Mouse (Mus musculus) heart, embryonic 12.5 days (tissue): ENCODE results near the gene Otop1. TPM values are rescaled to one million over a fixed set of nuclear protein-coding genes. Genes with fewer than 3 reads are reported as not detected.
A peak's percentile ranks its signal among the peaks of the same experiment; 100 is the strongest.

Source experiments
- ATAC-seq: fragments of 200-750 bp; cut with Nextera tagmentation; 2 replicates; pipeline ENCODE4 v1.8.0; 2017; ENCODE audit warnings: moderate TSS enrichment, moderate library complexity; ENCODE audit not compliant: insufficient number of reproducible peaks, low FRiP score
- H3K27ac ChIP-seq: fragments of 300-500 bp; sonication (generic); 2 replicates; pipeline ENCODE4 v1.5.1; 2016; ENCODE audit warnings: mild to moderate bottlenecking, moderate library complexity; ENCODE audit not compliant: poor library complexity, severe bottlenecking
- H3K27me3 ChIP-seq: fragments of 300-500 bp; sonication (generic); replicated peaks from 2 replicates; pipeline ENCODE4 v1.6.1; 2016; ENCODE audit warnings: mild to moderate bottlenecking, moderate library complexity
- H3K36me3 ChIP-seq: fragments of 300-500 bp; sonication (generic); 2 replicates; pipeline ENCODE4 v1.6.1; 2016; ENCODE audit warnings: mild to moderate bottlenecking, moderate library complexity
- H3K4me1 ChIP-seq: fragments of 300-500 bp; sonication (generic); replicated peaks from 2 replicates; pipeline ENCODE4 v1.6.1; 2016; ENCODE audit warnings: mild to moderate bottlenecking
- H3K4me2 ChIP-seq: fragments of 300-500 bp; sonication (generic); 2 replicates; pipeline ENCODE4 v1.6.1; 2016; ENCODE audit warnings: mild to moderate bottlenecking, moderate library complexity
- H3K4me3 ChIP-seq: fragments of 300-500 bp; sonication (generic); 2 replicates; pipeline ENCODE4 v1.5.1; 2016; ENCODE audit warnings: mild to moderate bottlenecking
- H3K9ac ChIP-seq: fragments of 300-500 bp; sonication (generic); 2 replicates; pipeline ENCODE4 v1.6.1; 2016; ENCODE audit warnings: mild to moderate bottlenecking, moderate library complexity
- H3K9me3 ChIP-seq: fragments of 300-500 bp; sonication (generic); replicated peaks from 2 replicates; pipeline ENCODE4 v1.6.1; 2016; ENCODE audit warnings: mild to moderate bottlenecking, moderate library complexity
- WGBS: fragments of 180-500 bp; shearing (Covaris S2); methylation state at CpG from one replicate; pipeline ENCODE4 v1.1.7; 2016; 5-methylcytosine and 5-hydroxymethylcytosine counted together
- polyA plus RNA-seq: library from polyadenylated mRNA; unstranded; fragments of >200 nt; fragmentation: Nextera tagmentation; extraction: Ambion mirVana; gene quantifications from 2 replicates; pipeline ENCODE4 v1.2.1, GENCODE M21; 2016

Gene Otop1
- polyA plus RNA-seq, 1 experiment from 2014 or later = not detected

- peaks cover 23% of the 10 kb centered on the region for H3K36me3 ChIP-seq
- no peak; the same call in 1 of the 2 replicates for ATAC-seq
- H3K4me1 ChIP-seq = peaks cover 5% of the 10 kb centered on the region; the same call in 1 of the 2 replicates
- H3K9ac ChIP-seq = peak overlapping the region; percentile 83
- H3K9me3 ChIP-seq = no peaks in the 10 kb centered on the region
- peak overlapping the region; percentile 84 for H3K4me3 ChIP-seq
- H3K4me2 ChIP-seq = peak overlapping the region; percentile 88
- WGBS = 42% methylated on average over 9 of the region's 9 CpGs
- H3K27ac ChIP-seq = peak overlapping the region; percentile 85
- no peaks in the 10 kb centered on the region for H3K27me3 ChIP-seq
Observed at GRCm38 (mm10) chr5:38259455-38260106, 16.2 kb upstream of the Otop1 start.

- H3K4me3 ChIP-seq = peak within 1 kb of the TSS; percentile 84
- H3K4me1 ChIP-seq = peaks cover 5% of the 10 kb centered on the region; the same call in 1 of the 2 replicates
- H3K4me2 ChIP-seq = peak within 1 kb of the TSS; percentile 88
- peak; percentile 44; the same call in 1 of the 2 replicates for ATAC-seq
- H3K27ac ChIP-seq = peak within 1 kb of the TSS; percentile 85
- H3K27me3 ChIP-seq = no peaks in the 10 kb centered on the region
- no peaks in the 10 kb centered on the region for H3K9me3 ChIP-seq
- peaks cover 29% of the 10 kb centered on the region for H3K36me3 ChIP-seq
- under 1% methylated on average over 40 of the region's 40 CpGs for WGBS
- peak within 1 kb of the TSS; percentile 83 for H3K9ac ChIP-seq
Observed at GRCm38 (mm10) chr5:38260107-38260682, 15.6 kb upstream of the Otop1 start, which contains the start of gene Tmem128. Gene Tmem128 (plus strand): TSS chr5:38260185.

DNA sequence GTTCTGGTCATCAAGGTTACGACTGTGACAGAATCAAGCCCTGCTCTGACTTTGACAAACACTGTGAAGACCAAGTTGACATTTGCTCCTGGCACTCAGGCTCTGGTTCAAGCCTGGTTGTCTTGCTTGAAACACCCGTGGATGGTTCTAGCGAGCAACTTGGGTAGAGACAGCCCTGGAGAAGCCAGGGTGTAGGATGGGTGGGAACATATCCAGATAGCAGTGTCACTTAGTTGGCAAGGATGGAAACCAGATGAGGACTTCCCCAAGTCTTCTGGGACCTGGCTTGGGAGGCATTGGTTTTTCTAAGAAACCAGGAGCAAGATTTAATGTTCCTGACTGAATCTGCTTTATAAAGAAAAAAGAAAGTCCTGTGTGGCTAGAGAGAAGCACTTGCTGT is 4.8 kb upstream of the Otop1 start:
- peaks cover 50% of the 10 kb centered on the region for H3K36me3 ChIP-seq
- H3K4me1 ChIP-seq = no peaks in the 10 kb centered on the region
- H3K9ac ChIP-seq = no peak overlapping the region
- no peaks in the 10 kb centered on the region for H3K9me3 ChIP-seq
- no peak overlapping the region for H3K4me2 ChIP-seq
- ATAC-seq = no peak
- H3K27ac ChIP-seq = no peak overlapping the region
- H3K27me3 ChIP-seq = peaks cover 28% of the 10 kb centered on the region
- H3K4me3 ChIP-seq = no peak overlapping the region
- 80% methylated on average over 3 of the region's 3 CpGs for WGBS

- H3K27me3 ChIP-seq = peaks cover 56% of the 10 kb centered on the region
- 79% methylated on average over 4 of the region's 4 CpGs for WGBS
Observed at GRCm38 (mm10) chr5:38273831-38274230, 1.9 kb upstream of the Otop1 start.

DNA sequence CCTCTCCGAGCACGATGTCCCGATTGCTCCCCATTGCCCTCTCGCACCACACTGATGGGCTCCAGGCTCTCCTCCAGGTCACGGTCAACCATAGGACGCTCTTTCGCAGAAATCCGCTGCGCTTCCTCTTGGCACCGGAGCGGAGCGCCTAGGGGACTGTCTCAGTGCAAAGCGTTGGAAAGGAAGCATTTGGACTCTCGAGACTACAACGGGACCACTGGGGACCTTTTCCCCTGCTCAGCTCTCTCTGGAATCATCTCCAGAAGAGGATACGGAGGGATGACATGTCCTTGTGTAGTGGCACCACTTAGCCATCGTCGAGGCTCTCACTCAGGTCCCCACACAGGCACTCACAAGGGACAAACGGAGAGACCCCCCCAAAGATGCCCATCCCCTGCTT is 679 bp downstream of the Otop1 start:
- Histone ChIP-seq H3K27ac (no peak overlapping the region), H3K9ac (no peak overlapping the region), H3K27me3 (peaks cover 81% of the 10 kb centered on the region), H3K9me3 (no peaks in the 10 kb centered on the region), H3K4me2 (peak overlapping the region; percentile 25; the same call in 1 of the 2 replicates), H3K4me1 (peaks cover 21% of the 10 kb centered on the region), H3K4me3 (no peak overlapping the region), H3K36me3 (peaks cover 4% of the 10 kb centered on the region)
- no peak for ATAC-seq
- WGBS = 1% methylated on average over 19 of the region's 19 CpGs

More at GRCm38 (mm10) chr5:38273831-38274230, 1.9 kb upstream of the Otop1 start:
- H3K36me3 ChIP-seq = peaks cover 25% of the 10 kb centered on the region
- H3K4me3 ChIP-seq = no peak overlapping the region
- no peak overlapping the region for H3K4me2 ChIP-seq
- H3K9ac ChIP-seq = no peak overlapping the region
- no peak overlapping the region for H3K27ac ChIP-seq
- ATAC-seq = no peak
- no peaks in the 10 kb centered on the region for H3K9me3 ChIP-seq
- H3K4me1 ChIP-seq = peaks cover 21% of the 10 kb centered on the region

DNA sequence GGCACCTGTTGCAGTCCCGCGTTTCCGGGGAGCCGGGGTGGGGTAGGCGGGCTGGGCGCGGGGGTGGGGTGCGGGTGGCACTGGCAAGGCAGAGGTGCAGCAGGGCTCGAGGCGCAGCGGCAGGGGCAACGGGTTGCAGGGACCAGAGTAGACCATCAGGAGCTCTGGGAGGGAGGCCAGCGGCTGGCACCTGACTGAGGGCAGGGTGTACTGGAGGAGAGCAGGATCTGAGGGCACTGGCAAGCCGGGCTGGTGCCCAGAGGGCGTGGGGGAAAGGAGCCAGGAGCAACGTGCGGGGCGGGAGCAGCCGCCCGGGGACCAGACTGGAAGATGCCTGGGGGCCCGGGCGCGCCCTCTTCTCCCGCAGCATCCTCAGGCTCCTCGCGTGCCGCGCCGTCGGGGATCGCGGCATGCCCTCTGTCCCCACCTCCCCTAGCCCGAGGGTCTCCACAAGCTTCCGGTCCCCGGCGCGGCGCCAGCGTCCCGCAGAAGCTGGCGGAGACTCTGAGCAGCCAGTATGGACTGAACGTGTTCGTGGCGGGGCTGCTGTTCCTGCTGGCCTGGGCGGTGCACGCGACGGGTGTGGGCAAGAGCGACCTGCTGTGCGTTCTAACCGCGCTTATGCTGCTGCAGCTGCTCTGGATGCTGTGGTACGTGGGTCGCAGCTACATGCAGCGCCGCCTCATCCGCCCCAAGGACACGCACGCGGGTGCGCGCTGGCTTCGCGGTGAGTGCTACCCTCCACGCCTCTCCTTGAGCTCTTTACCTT is 1.5 kb downstream of the Otop1 start:
- no peaks in the 10 kb centered on the region for H3K36me3 ChIP-seq
- ATAC-seq = no peak
- no peak overlapping the region for H3K9ac ChIP-seq
- no peak overlapping the region for H3K27ac ChIP-seq
- H3K27me3 ChIP-seq = peaks cover 87% of the 10 kb centered on the region
- 2% methylated on average over 64 of the region's 65 CpGs for WGBS
- peak overlapping the region; percentile 35 for H3K4me3 ChIP-seq
- H3K4me1 ChIP-seq = peaks cover 21% of the 10 kb centered on the region
- no peaks in the 10 kb centered on the region for H3K9me3 ChIP-seq
- H3K4me2 ChIP-seq = peak overlapping the region; percentile 64

DNA sequence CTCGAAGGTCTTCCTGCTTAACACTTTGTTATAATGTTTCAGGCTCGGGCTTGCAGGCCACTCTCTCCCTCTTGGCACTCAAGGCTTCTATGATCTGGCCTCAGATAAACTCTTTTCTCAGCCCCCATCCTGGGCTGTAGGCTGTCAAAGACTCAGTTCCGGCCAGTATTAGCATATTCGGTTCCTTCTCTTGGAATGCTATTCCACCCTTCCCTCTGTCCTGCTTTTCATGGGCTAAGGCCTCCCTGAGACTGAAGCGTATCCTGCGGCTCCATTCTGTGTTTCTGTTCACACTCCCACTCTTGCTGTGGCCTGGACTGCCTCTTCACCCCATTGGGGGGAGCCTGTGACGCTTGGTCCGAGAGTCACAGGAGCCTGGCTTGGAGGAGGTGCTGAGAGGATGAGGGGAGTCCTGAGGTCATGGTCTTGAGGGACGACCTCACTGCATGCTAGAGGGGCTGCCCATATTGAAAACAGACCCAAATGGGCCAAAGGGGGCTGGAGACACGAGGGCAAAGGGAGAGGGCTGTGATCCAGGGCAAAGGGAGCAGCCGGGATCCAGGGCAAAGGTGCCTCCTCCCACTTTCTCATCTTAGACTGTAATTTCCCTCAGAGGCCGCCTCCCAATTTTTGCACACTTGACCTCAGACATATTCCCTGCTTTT is 2.3 kb downstream of the Otop1 start:
- Histone ChIP-seq H3K27me3 (peaks cover 90% of the 10 kb centered on the region), H3K36me3 (no peaks in the 10 kb centered on the region), H3K27ac (no peak overlapping the region), H3K4me1 (peaks cover 21% of the 10 kb centered on the region), H3K4me2 (peak overlapping the region; percentile 64), H3K9me3 (no peaks in the 10 kb centered on the region), H3K9ac (no peak overlapping the region), H3K4me3 (peak overlapping the region; percentile 35)
- no peak for ATAC-seq
- 14% methylated on average over 12 of the region's 12 CpGs for WGBS

DNA sequence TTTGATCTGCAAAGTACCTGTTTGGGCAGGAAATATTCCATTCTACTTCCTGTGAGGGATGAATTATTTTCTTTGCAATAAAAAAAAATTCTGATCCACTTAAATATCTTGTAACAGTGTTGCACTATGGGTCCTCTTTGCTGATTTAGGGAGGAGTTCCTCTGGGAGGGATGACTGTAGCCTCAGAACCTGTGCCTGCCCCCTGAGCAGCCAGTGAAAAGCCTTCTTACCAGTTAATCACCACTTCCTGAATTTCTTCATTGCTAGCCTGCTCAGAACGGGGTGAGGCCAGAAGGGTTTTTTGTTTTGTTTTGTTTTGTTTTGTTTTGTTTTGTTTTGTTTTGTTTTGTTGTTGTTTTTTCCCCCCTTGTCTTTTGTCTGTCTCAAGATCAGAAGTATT is 4.3 kb downstream of the Otop1 start:
- H3K36me3 ChIP-seq = no peaks in the 10 kb centered on the region
- WGBS = 38% methylated on average over 1 of the region's 1 CpGs
- H3K27me3 ChIP-seq = peaks cover 71% of the 10 kb centered on the region
- H3K9ac ChIP-seq = no peak overlapping the region
- no peaks in the 10 kb centered on the region for H3K9me3 ChIP-seq
- no peak overlapping the region for H3K4me3 ChIP-seq
- no peak overlapping the region for H3K27ac ChIP-seq
- H3K4me1 ChIP-seq = peaks cover 21% of the 10 kb centered on the region
- no peak for ATAC-seq
- no peak overlapping the region for H3K4me2 ChIP-seq

- ATAC-seq = no peak
- no peaks in the 10 kb centered on the region for H3K4me1 ChIP-seq
- H3K36me3 ChIP-seq = no peaks in the 10 kb centered on the region
- peaks cover 16% of the 10 kb centered on the region for H3K27me3 ChIP-seq
- no peak overlapping the region for H3K27ac ChIP-seq
- no peak overlapping the region for H3K4me2 ChIP-seq
- 0 out of 2 replicates have a peak, but pooled peaks cover 2% of the 10 kb centered on the region for H3K9me3 ChIP-seq
- H3K4me3 ChIP-seq = no peak overlapping the region
- H3K9ac ChIP-seq = no peak overlapping the region
- 63% methylated on average over 9 of the region's 9 CpGs for WGBS
Observed at GRCm38 (mm10) chr5:38285724-38286123, 10.0 kb downstream of the Otop1 start.

GRCm38 (mm10) chr5:38288476-38288875 is 12.7 kb downstream of the Otop1 start:
- no peaks in the 10 kb centered on the region for H3K4me1 ChIP-seq

More at GRCm38 (mm10) chr5:38288476-38288875, 12.7 kb downstream of the Otop1 start:
- Histone ChIP-seq H3K27ac (no peak overlapping the region), H3K4me2 (no peak overlapping the region), H3K36me3 (no peaks in the 10 kb centered on the region), H3K4me3 (no peak overlapping the region), H3K9me3 (0 out of 2 replicates have a peak, but pooled peaks cover 2% of the 10 kb centered on the region), H3K9ac (no peak overlapping the region), H3K27me3 (no peaks in the 10 kb centered on the region)
- no peak for ATAC-seq
- 84% methylated on average over 3 of the region's 3 CpGs for WGBS
